Mouse (Mus musculus) large intestine, adult 2 months (tissue): ENCODE data around the gene Bco1. TPM values are rescaled to one million over a fixed set of nuclear protein-coding genes. Genes with fewer than 3 reads are reported as not detected.

ENCODE experiments used
- DNase-seq: peaks from one replicate; pipeline ENCODE4 v3.0.0-alpha.2; 2012; ENCODE audit warnings: low read depth, low spot score
- WGBS: fragments of 180-500 bp; shearing (Covaris S2); methylation state at CpG from one replicate; pipeline ENCODE4 v1.1.7; 2018; 5-methylcytosine and 5-hydroxymethylcytosine counted together
- polyA plus RNA-seq: library from polyadenylated mRNA; depleted of rRNA; stranded (reverse); fragments of >200 nt; gene quantifications from 2 replicates; pipeline ENCODE4 v1.2.3, GENCODE M21; 2012; rRNA removed

Bco1 gene
- polyA plus RNA-seq, 1 experiment, result 2.0 TPM

DNA sequence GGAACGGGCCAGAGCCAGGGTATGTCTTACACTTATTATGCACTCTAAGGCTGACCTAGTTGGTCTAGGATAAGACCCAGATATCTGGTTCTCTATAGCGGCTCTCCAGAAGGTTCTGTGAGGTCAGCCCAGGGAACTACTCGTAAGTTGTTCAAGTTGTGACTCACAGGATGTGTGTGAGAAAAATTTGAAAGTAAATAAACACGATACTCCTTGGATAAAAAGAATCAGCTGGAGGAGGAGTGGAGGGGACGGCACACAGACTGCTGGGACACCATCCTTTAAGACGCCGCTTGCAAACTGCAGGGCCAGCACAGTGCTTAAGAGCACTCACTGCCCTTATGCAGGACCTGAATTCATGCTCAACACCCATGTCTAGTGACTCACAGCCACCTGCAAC is 81.6 kb downstream of the Bco1 start:
- 76% methylated on average over 7 of the region's 7 CpGs for WGBS

GRCm38 (mm10) chr8:117178039-117178438 is 82.4 kb downstream of the Bco1 start:
- WGBS, result 88% methylated on average over 2 of the region's 2 CpGs
- DNase-seq, result no peak

More for the DNA sequence above, 81.6 kb downstream of the Bco1 start:
- no peak for DNase-seq

- 57% methylated on average over 6 of the region's 6 CpGs for WGBS
- no peak for DNase-seq
Measured at GRCm38 (mm10) chr8:117178676-117179075, 83.0 kb downstream of the Bco1 start.

GRCm38 (mm10) chr8:117182746-117183145 is 87.1 kb downstream of the Bco1 start:
- WGBS, result 97% methylated on average over 4 of the region's 4 CpGs
- DNase-seq, result no peak

Other genes with a start within 250 kb of the Bco1 start
- gene Cmc2, start 174.4 kb upstream of the Bco1 start, polyA plus RNA-seq, result 9.7 and 10.3 TPM in 2 replicates
- 5.6 TPM in 2 replicates for gene Cenpn, start 174.1 kb upstream of the Bco1 start, polyA plus RNA-seq
- 10.9 and 13.1 TPM in 2 replicates for gene Atmin, start 152.5 kb upstream of the Bco1 start, polyA plus RNA-seq
- 0.32 and 0.38 TPM in 2 replicates for gene 1700030J22Rik, start 116.9 kb upstream of the Bco1 start, polyA plus RNA-seq
- 25.1 and 25.9 TPM in 2 replicates for gene Gcsh, start 102.3 kb upstream of the Bco1 start, polyA plus RNA-seq
- gene Pkd1l2, start 13.4 kb upstream of the Bco1 start, polyA plus RNA-seq, result 0.01 and 0.05 TPM in 2 replicates
- gene Gan, start 62.3 kb downstream of the Bco1 start, polyA plus RNA-seq, result 4.1 and 6.9 TPM in 2 replicates
- 54.0 and 82.1 TPM in 2 replicates for gene Cmip, start 161.2 kb downstream of the Bco1 start, polyA plus RNA-seq